Mouse (Mus musculus) activated CD4-positive, CD25-positive, alpha-beta regulatory T cell, adult 4 months (primary cell): ENCODE measurements around the gene Dus1l. TPM values are rescaled to one million over a fixed set of nuclear protein-coding genes. Genes with fewer than 3 reads are reported as not detected.
"Not testable (repeated sequence)": the region's sequence is repeated elsewhere in the genome, so short reads cannot be mapped to it uniquely, and the experiment has no call there.

Experiments used
- ATAC-seq: one replicate; pipeline ENCODE4 v1.8.0; 2017
- polyA plus RNA-seq, 2 experiments: library from polyadenylated mRNA; unstranded; fragments of 100-300 nt; shearing (Covaris generic); gene quantifications; one replicate each; pipeline ENCODE4 v1.2.1; 2017

Gene Dus1l
- polyA plus RNA-seq, 2 experiments from 2014 or later, result 30.9 to 31.9 TPM

- ATAC-seq, result no peak
Observed at GRCm38 (mm10) chr11:120773463-120774190, 22.6 kb downstream of the Dus1l start.

GRCm38 (mm10) chr11:120772749-120773148, 23.5 kb downstream of the Dus1l start:
- no peak for ATAC-seq

GRCm38 (mm10) chr11:120768206-120768605, 28.0 kb downstream of the Dus1l start:
- ATAC-seq, result no peak

- peak; percentile 32 for ATAC-seq
Observed at GRCm38 (mm10) chr11:120767023-120767422, 29.2 kb downstream of the Dus1l start.

- not testable (repeated sequence) for ATAC-seq
Observed at GRCm38 (mm10) chr11:120763121-120763999, 32.8 kb downstream of the Dus1l start.

- ATAC-seq, result not testable (repeated sequence)
Observed at GRCm38 (mm10) chr11:120762672-120763041, 33.5 kb downstream of the Dus1l start, which contains the start of gene Hmga1b. Hmga1b (plus strand) TSS chr11:120762794.

- ATAC-seq, result no peak
Observed at GRCm38 (mm10) chr11:120761811-120762671, 34.2 kb downstream of the Dus1l start.

- ATAC-seq, result no peak
Observed at GRCm38 (mm10) chr11:120760236-120760635, 36.0 kb downstream of the Dus1l start.

GRCm38 (mm10) chr11:120751606-120752005, 44.6 kb downstream of the Dus1l start:
- ATAC-seq, result no peak

- no peak for ATAC-seq
Observed at GRCm38 (mm10) chr11:120749430-120749829, 46.8 kb downstream of the Dus1l start.

GRCm38 (mm10) chr11:120747974-120748373, 48.2 kb downstream of the Dus1l start:
- no peak for ATAC-seq

- ATAC-seq, result no peak
Observed at GRCm38 (mm10) chr11:120744121-120744701, 52.0 kb downstream of the Dus1l start.

GRCm38 (mm10) chr11:120740981-120741380, 55.2 kb downstream of the Dus1l start:
- ATAC-seq, result no peak

Other genes starting within 250 kb of the Dus1l start
- gene Mcrip1, start 246.7 kb downstream of the Dus1l start, polyA plus RNA-seq, result 100 to 1,000 TPM; 121 to 128 TPM
- not detected for gene Ppp1r27, start 245.3 kb downstream of the Dus1l start, polyA plus RNA-seq
- gene P4hb, start 223.2 kb downstream of the Dus1l start, polyA plus RNA-seq, result 100 to 1,000 TPM; 140 to 160 TPM
- 100 to 1,000 TPM; 601 to 860 TPM for gene Arhgdia, start 214.8 kb downstream of the Dus1l start, polyA plus RNA-seq
- gene Alyref, start 198.0 kb downstream of the Dus1l start, polyA plus RNA-seq, result 10 to 100 TPM; 18.9 to 51.6 TPM
- gene Anapc11, start 198.0 kb downstream of the Dus1l start, polyA plus RNA-seq, result 100 to 1,000 TPM; 112 to 117 TPM
- not detected for gene Npb, start 187.9 kb downstream of the Dus1l start, polyA plus RNA-seq
- gene Pcyt2, start 178.5 kb downstream of the Dus1l start, polyA plus RNA-seq, result 100 to 1,000 TPM in 1 of 2 experiments, 10 to 100 TPM in 1; 84.5 to 112 TPM
- 10 to 100 TPM; 50.8 to 61.8 TPM for gene Sirt7, start 171.2 kb downstream of the Dus1l start, polyA plus RNA-seq
- gene Mafg, start 162.8 kb downstream of the Dus1l start, polyA plus RNA-seq, result 10 to 100 TPM; 10.7 to 14.3 TPM
- gene Pycr1, start 152.6 kb downstream of the Dus1l start, polyA plus RNA-seq, result under 1 TPM in 1 of 2 experiments, not detected in 1; 0.48 TPM
- gene Myadml2, start 148.2 kb downstream of the Dus1l start, polyA plus RNA-seq, result not detected
- not detected for gene Notum, start 135.2 kb downstream of the Dus1l start, polyA plus RNA-seq
- 100 to 1,000 TPM in 1 of 2 experiments, 10 to 100 TPM in 1; 78.1 to 110 TPM for gene Aspscr1, start 123.4 kb downstream of the Dus1l start, polyA plus RNA-seq
- 100 to 1,000 TPM; 163 to 165 TPM for gene Cenpx, start 82.7 kb downstream of the Dus1l start, polyA plus RNA-seq
- 10 to 100 TPM; 19.7 to 24.1 TPM for gene Lrrc45, start 82.5 kb downstream of the Dus1l start, polyA plus RNA-seq
- gene Rac3, start 74.9 kb downstream of the Dus1l start, polyA plus RNA-seq, result not detected
- gene Dcxr, start 69.1 kb downstream of the Dus1l start, polyA plus RNA-seq, result 10 to 100 TPM; 17.0 to 20.9 TPM
- gene Cbr2, start 64.3 kb downstream of the Dus1l start, polyA plus RNA-seq, result not detected
- gene Hmga1b, start 33.6 kb downstream of the Dus1l start, polyA plus RNA-seq, result 10 to 100 TPM; 35.6 to 69.1 TPM
- gene Rfng, start 12.2 kb downstream of the Dus1l start, polyA plus RNA-seq, result 1 to 10 TPM; 3.5 to 4.9 TPM
- gene Gps1, start 12.1 kb downstream of the Dus1l start, polyA plus RNA-seq, result 100 to 1,000 TPM; 118 to 137 TPM
- 10 to 100 TPM; 28.8 to 40.3 TPM for gene Fasn, start 28.1 kb upstream of the Dus1l start, polyA plus RNA-seq
- under 1 TPM; 0.41 to 0.46 TPM for gene Ccdc57, start 136.5 kb upstream of the Dus1l start, polyA plus RNA-seq
- 1 to 10 TPM; 3.8 to 4.0 TPM for gene Slc16a3, start 152.1 kb upstream of the Dus1l start, polyA plus RNA-seq
- 10 to 100 TPM; 57.0 to 62.6 TPM for gene Csnk1d, start 194.9 kb upstream of the Dus1l start, polyA plus RNA-seq
- 100 to 1,000 TPM in 1 of 2 experiments, 10 to 100 TPM in 1; 84.3 to 121 TPM for gene Cd7, start 243.0 kb upstream of the Dus1l start, polyA plus RNA-seq